Mouse (Mus musculus): ENCODE measurements around the gene Prr5l. TPM values are rescaled to one million over a fixed set of nuclear protein-coding genes. Genes with fewer than 3 reads are reported as not detected.

The Prr5l gene
- total and polyA plus RNA-seq, 3 experiments, result 4.0 to 6.4 (median 5.0) TPM

GRCm38 (mm10) chr2:101723333-101723881, 159.4 kb downstream of the Prr5l start:
- no peak for DNase-seq

- DNase-seq, result no peak
Measured at GRCm38 (mm10) chr2:101722370-101723332, 160.2 kb downstream of the Prr5l start.

GRCm38 (mm10) chr2:101721835-101722234, 161.0 kb downstream of the Prr5l start:
- no peak for DNase-seq

GRCm38 (mm10) chr2:101717162-101717561, 165.7 kb downstream of the Prr5l start:
- DNase-seq, result no peak

GRCm38 (mm10) chr2:101715650-101716323, 167.0 kb downstream of the Prr5l start:
- no peak for DNase-seq

GRCm38 (mm10) chr2:101711608-101712007, 171.2 kb downstream of the Prr5l start:
- no peak for DNase-seq

- no peak for DNase-seq
Measured at GRCm38 (mm10) chr2:101705941-101706485, 176.8 kb downstream of the Prr5l start.

GRCm38 (mm10) chr2:101699284-101699683, 183.5 kb downstream of the Prr5l start:
- DNase-seq, result no peak

GRCm38 (mm10) chr2:101695584-101695983, 187.2 kb downstream of the Prr5l start:
- no peak for DNase-seq

- no peak for DNase-seq
Measured at GRCm38 (mm10) chr2:101693577-101694215, 189.1 kb downstream of the Prr5l start.

GRCm38 (mm10) chr2:101693043-101693442, 189.8 kb downstream of the Prr5l start:
- no peak for DNase-seq

- DNase-seq, result no peak
Measured at GRCm38 (mm10) chr2:101690252-101690827, 192.5 kb downstream of the Prr5l start.

GRCm38 (mm10) chr2:101688011-101688410, 194.8 kb downstream of the Prr5l start:
- no peak for DNase-seq

GRCm38 (mm10) chr2:101684421-101684820, 198.4 kb downstream of the Prr5l start:
- DNase-seq, result peak; percentile 17

- DNase-seq, result peak; percentile 33
Measured at GRCm38 (mm10) chr2:101679164-101679784, 203.6 kb downstream of the Prr5l start.

GRCm38 (mm10) chr2:101678236-101679021, 204.4 kb downstream of the Prr5l start, which contains the start of gene Traf6:
Traf6 (plus strand) TSS chr2:101678429.
- peak; percentile 94 for DNase-seq

GRCm38 (mm10) chr2:101673547-101673946, 209.3 kb downstream of the Prr5l start:
- no peak for DNase-seq

- DNase-seq, result no peak
Measured at GRCm38 (mm10) chr2:101668751-101669150, 214.1 kb downstream of the Prr5l start.

- DNase-seq, result no peak
Measured at GRCm38 (mm10) chr2:101665703-101666092, 217.1 kb downstream of the Prr5l start.

GRCm38 (mm10) chr2:101665058-101665702, 217.6 kb downstream of the Prr5l start:
- DNase-seq, result peak; percentile 73

All from adrenal gland, adult 2 months (tissue).